Mouse (Mus musculus): ENCODE measurements around the gene Plcb1.

Gene Plcb1

DNA sequence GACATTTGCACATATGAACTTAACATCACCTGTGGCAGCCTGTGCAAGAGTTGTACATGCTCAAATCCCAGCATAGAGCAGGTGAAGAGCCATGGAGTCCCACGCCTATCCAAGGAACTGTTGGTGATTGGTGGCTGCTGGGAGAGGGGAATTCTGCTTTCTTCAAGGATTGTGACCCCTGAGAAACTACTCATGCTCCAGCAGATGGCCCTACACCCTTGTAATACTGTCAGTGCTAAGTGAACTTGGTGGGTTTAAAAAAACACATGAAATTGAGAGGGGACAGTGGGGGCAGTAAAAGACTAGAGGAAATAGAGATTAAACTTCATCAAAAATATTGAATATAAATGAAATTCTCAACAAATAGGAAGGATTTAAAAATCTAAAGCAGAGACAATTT, 53.0 kb downstream of the Plcb1 start:
- no peak for DNase-seq

DNA sequence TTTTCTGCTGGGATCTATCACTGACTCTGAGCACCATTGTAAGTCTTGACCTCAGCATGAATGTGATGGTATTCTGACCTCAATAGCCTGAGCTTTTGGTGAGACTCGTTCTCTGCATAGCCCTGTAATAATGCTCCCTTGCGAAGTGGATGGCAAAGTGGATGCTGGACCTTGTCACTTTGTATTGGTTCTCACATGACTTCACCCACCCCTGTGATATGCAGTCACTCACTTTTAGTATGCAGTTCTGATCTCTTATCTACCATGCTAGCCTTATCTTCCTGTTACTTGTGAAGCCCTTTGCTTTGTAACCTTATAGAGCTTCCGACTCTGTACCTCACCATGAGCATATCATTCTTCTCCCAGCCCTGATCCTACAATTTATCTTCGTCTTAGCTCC, 57.0 kb downstream of the Plcb1 start:
- DNase-seq: no peak

DNA sequence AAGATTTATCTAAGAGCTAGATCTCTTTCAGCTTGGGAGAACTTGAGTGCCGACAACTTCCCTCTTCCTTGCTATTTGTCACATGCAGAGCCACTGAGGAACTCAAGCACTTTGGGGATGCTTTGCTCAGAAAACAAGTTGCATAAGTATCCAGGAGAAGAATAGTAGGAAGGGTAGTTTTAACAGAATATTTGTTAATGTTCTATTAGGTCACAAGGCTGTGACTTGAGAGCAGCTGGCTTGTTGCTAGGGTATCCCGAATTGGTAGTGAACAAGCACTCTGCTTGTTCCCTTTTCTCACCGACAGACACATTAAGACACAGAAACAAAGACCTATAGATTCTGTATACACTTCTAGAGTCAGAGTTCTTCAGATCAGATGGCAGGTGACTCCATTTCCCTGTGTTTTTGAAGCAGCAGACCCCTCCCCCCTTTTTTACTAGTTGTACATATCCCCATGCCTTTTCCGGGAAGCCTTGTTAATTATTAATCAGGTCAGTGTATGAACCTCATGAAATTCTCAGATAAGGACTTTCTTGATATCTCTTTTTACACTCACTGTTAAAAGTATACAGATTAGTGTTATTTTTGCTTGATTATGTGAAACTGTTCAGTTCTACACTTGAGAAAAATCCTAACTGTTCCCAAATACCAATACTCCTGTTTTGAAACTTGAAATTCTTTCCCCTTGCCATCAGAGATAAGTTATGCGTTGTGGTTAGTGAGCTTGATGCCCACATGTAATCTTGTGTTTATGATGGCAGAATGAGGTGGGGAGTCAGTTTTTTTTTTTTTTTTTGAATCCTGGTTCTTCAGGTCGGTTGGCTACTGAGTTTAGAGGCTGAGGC, 58.7 kb downstream of the Plcb1 start:
- DNase-seq: peak; percentile 16

DNA sequence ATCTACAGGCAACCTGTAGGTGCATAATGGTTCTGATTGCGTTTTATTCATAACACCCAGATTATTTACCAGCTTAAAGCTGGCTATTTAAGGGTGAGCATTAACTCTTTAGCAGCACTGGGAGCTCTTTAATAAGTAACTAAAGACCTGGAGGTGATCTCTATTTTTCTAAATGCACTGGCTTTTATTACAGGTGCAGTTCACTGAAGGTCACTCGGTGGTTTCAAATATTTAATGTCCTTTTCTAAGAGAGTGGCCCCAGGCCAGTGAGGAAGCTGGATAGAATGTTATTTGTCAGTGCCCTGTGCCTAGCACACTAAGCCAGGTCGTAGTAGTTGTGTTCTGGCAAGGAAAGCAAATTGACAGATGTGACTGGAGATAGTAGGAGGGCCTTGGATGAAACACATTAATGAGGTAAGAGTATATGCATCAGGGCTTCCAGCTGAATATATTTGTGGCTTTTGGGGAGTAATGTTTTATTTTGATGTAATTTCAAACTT, 59.4 kb downstream of the Plcb1 start:
- no peak for DNase-seq

DNA sequence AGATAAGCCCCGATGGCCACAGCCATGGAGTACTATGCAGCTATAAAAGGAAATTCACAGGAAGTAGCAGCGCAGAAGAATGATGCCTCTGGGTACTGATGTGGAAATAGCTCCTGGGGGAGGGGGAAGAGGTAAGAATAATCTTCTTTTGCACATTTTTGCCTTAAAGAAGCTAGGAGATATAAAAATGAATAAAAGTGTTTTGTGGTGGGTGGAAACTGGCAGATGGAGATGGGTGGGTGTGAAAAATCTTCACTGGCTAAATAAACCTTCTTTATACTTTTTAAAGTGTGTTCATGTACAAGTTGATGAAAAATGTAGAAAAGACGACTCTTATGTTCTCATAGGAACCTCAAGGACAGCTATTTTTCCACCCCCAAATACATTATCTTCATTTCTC, 60.7 kb downstream of the Plcb1 start:
- DNase-seq: no peak

DNA sequence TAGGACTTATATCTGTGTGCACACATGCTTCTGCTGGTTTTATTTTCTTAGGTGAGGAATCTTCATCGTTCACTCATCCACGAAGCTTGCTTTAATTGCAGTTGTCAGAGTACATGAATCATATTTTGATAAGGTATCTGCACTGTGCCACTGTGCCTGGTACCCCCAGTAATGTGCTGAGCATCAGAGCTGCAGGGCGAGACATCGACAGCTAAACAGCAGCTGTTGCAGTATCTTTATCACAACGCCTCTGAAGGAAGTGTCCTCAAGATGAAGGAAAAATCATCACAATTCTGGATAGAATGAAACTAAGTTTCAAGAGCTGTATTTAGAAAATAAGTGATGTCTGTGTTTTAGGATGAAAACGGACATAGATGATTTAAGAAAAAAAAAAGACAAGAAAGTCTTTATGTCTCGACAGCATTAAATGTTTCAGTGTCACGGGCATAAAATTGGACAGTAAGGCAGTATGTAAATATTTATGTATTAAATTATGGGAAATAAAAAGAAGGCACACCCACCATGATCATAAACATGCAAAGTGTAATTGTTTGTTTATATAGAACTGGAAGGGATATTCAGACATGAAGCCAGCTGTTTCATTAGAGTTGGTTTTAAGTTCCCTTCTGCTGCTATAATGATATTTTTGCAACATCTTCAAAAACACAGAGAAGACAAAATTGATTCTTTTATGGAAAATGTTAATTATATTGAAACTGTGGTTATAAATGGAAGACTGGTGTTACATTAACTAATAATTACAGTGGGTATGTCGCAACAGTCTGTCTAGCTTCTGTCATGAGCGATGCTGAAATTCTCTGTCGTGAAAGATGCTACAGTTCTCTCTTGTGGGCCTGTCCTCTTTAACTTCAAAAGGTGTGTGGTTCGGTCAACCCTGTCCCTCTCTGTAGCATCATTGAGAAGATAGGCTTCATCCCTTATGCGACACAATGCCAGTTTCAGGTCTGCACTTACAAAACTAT, 65.6 kb downstream of the Plcb1 start:
- no peak for DNase-seq

DNA sequence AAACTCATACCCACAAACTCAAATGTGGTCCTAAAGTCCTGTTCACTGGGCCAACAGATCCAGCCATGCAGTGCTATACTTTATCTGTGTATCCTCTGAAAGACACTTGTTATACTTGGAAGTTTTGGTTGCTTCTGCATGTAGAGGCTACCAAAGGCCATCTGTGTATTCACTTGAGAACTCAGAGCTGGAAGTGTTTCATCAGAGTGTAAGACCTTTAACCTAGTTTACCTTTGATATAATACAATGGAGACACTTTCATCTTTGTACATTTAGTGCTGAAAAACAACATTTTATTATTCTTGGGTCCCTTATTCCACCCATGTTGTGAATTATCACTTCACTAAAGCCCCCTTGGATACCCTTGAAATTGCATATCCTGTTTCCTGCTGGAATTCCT, 70.4 kb downstream of the Plcb1 start:
- no peak for DNase-seq

DNA sequence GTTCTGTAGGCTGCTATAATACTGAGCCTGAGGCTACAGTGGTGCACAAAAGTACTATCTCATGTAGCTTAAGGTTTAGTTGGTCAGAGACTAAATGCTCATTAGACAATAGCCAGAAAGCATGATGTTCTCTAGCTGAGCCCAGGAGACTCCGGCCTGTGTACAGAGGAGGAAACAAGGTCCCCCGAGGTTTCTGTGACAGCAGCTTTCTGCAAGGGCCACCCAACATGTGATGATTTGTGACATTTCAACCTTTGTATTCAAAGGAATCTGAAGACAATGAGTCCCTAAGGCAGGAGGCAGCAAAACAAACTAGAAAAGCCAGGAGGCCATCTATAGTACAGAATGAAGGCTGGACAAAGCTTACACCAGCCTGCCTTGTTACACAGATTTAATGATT, 70.8 kb downstream of the Plcb1 start:
- no peak for DNase-seq

DNA sequence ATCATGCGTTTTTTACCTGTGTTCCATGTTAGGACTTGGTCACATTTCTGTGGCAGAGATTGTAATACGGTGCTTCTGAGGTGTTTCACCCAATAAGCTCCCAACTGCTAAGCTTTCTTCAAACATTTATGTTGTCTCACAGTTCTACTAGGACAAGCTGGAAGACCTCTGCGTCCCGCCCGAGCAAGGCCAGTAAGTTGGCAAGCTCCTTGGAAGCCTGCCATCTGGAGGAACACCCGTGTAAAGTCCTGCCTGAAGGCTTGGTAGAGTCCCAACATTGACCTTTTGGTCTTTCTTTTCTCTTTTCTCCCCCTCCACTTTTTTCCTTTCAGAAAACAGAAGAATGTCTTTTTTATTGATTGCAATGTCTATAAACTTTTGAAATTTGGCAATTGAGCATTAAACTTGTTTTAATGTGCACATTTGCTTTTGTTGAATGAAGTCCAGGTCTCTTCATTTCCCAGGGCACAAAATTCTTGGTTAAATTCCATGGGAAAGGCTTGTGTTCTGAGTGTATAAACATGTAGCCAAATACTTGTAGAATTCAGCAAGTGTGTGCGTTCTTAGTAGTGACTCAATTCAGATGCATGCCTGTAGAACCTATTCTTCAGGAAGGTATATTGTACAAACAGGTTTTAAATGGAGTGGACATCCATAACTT, 79.2 kb downstream of the Plcb1 start:
- peak; percentile 77 for DNase-seq

- DNase-seq: no peak
These were observed 81.5 kb downstream of the Plcb1 start for GRCm38 (mm10) chr2:134867381-134867780.

DNA sequence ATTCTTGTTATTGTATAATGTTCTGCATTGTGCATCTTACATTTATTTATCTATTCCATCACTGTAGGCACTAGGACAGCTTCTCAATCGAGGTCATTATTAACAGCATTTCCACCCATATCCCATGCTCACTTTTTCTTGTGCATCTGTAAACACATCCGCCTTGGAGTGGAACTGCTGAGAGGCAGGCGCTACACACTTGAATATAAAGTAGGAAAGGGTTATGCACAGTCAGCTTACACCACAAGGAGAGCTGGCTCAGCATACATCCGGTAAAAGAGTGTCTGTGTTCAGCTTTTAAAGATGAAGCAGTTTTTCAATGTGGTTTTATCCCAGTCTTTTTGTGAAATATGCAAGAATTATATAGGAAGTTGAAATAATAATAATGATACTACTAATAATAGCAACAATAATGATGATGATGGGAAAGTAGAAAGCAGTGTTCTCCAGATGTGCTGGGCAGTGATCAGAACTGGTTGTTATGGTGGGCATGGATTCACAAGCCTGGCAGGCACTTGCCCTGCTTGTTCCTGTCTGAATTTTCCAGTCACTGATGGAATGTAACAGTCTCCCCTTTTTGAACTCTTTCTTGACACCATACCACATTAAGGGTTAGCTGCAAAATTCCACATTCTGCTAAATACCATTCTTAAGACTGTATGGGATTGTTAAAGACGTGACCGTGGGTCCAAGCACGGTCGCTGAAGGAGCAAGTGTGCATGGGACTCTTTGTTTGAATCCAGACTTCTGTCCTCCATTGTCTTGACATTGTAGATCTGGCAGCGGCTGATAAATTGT, 86.0 kb downstream of the Plcb1 start:
- no peak for DNase-seq

DNA sequence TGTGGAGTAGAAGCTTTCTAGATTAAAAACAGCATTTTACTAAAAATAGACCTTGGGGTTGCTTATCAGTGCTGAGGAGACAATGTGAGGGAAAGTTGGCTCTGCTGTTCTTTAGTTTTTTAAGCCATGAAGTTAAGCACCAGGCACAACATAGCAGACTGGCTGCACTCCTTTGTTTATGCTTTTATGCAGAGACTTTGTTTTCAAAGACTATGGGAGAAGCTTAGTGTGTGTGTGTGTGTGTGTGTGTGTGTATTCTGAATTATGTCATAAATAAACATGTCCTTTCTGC, 86.6 kb downstream of the Plcb1 start:
- DNase-seq: peak; percentile 24

DNA sequence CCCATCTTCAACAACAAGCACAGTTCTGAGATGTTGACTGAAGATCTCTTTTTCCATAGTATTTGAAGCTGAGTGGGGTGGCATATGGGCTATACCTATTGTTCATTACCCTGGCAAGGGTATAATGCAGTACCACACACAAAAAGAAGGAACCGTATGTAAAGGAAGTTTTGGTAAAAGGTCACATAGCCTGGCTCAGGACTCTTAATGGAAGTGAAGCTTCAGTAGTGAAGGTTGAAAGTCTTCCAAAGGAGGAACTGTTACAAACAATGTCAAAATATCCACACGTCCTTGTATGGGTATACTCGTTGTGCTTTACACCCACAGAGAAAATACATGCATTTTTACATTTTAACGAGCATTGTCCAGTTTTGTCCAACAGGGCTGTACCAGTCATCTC, 91.3 kb downstream of the Plcb1 start:
- DNase-seq: no peak

GRCm38 (mm10) chr2:134891207-134891606, 105.3 kb downstream of the Plcb1 start:
- DNase-seq: no peak

DNA sequence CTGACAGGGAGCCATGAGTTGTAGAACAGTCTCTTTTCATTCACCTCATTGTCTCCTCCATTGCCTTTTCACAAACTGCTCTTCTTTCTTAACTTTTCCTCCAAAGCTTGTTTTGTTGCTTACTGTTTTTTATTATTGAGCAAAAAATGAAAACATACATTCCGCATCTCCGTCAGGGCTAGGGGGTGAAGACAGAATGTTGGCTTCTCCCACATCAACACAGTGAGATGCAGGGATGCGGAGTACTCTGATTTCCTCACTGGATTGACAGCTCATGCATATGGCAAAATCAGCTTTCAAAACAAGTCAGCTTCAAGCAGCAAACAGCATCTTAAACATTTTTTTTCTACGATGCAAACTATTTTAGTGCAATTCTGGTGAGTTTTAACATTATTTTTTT, 108.9 kb downstream of the Plcb1 start:
- DNase-seq: no peak

DNA sequence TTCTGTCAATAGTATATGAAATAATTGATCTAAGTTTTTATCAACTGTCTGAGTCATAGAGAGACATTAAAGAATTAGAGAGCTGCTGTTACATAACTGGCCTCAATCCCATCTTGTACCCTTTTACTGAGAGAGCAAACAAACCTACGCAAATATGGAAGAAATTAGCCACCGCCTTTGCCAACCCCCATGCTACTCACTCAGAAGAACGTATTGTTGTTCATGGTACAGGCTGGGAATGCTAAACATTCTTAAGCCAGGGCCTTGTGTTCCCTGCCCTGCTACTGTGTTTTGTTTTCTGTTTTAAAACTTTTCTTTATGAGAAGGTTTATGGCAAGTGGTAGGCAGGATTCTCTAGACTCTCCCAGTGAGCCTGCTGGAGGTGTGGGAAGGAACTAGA, 110.3 kb downstream of the Plcb1 start:
- no peak for DNase-seq

DNA sequence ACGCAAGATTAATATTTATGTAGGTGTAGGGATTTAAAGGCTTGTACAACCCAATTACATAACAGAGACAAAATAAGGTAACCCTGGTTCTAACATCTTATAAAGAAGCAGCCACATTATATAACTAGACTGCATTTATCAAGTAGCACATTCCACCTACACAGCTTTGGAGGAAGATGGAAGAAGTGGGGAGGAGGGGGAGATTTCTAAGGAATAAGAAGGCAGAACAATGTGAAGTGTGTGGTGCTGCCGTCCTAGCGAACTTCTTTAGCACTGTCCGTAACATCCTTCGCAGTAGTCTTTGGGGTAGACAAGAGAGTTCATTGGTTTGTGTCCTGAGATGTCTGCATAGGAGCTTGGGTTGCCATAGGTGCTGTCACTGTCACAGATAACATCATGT, 111.2 kb downstream of the Plcb1 start:
- no peak for DNase-seq

DNA sequence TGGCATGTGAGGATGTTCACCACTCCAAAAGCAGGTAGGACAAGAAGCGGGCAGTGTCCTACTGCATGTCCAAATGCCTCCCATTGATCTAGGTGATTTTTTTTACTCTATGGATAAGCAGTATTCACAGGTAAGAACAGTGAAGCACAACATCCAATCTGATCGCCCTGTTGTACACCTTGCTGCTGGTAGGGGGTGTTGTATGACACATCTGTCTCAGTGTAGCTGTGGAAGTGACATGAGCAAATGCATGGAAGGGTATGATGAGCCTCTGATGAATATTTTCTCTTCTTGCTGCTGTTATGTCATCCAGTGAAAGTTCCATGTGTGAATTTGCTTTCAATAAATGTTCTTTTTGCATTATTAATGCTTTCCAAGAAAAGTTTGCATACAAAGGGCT, 115.7 kb downstream of the Plcb1 start:
- no peak for DNase-seq

- no peak for DNase-seq
These were observed 125.0 kb downstream of the Plcb1 start for GRCm38 (mm10) chr2:134910882-134911281.

GRCm38 (mm10) chr2:134911360-134911759, 125.5 kb downstream of the Plcb1 start:
- DNase-seq: no peak

DNA sequence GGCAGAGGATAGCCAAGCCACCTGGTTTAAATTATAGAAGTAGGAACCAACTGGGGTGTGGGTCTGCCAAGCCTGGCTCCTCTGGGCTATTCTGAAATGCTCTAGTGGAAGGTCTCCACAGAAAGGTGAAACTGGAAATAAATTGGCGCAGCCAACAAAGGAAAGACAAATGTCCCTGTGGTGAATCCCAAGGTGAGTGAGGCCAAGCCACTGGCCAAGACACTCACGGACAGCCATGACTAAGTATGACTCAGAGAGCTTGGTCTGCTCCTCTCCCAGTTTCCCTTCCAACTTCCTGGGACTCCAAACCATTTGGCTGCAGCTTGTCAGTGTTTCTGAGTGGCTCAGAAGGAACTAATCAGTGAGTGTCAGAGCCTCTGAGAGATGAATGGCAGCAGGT, 126.7 kb downstream of the Plcb1 start:
- no peak for DNase-seq

- no peak for DNase-seq
These were observed 127.7 kb downstream of the Plcb1 start for GRCm38 (mm10) chr2:134913542-134913941.

All from lung, postnatal 36 days (tissue).